Mouse (Mus musculus) G1E (cell line): ENCODE measurements around the gene Cdc14b.

Experiments used
- GATA1 ChIP-seq: IDR thresholded peaks from 2 replicates; pipeline ENCODE4 v1.6.1; 2012; ENCODE audit warnings: borderline replicate concordance, low read length, inconsistent platforms, mixed read lengths
- TAL1 ChIP-seq: conservative IDR thresholded peaks from 2 replicates; pipeline ENCODE4 v1.6.1; 2012; ENCODE audit warnings: low read depth, low read length, inconsistent platforms, mixed read lengths

- no peak for TF ChIP-seq TAL1
- no peak for TF ChIP-seq GATA1
Measured at GRCm38 (mm10) chr13:64264586-64264985, 10.5 kb downstream of the Cdc14b start.
